Mouse (Mus musculus): Measurements from ENCODE around the gene Snrnp48.

Snrnp48 gene

GRCm38 (mm10) chr13:38269055-38269692, 64.4 kb downstream of the Snrnp48 start:
- no peak for DNase-seq

- no peak for DNase-seq
Observed at GRCm38 (mm10) chr13:38272624-38273023, 67.9 kb downstream of the Snrnp48 start.
